ENCODE assay signal across 8 mouse cellular contexts in the genomic region with DNA sequence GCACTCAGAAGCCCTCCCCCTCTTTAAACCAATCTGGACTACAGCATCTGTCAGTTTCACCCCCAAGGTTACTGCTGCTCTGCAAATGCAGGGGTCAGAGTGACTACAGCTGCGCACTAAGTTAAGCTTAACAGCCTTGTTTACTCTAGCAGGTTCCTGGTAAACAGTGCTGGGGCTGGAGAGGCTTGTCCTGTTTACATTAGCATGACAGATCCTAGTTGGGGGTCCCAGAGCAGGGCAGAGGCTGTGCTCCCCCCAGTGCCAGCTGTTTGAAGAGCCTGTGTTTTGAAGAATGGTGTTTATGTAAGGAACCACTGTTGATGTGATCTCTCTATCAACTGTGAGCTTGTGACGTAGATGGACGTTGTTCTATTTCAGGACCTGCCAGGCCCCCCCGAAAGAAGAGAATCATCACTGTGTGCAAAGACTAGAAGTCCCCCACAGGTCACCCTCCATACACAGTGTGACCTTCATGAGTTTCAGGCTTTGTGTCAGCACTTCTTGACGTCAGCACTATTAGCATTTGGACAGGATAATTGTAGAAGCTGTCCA.
DNase-seq lines count a peak whose midpoint lies in the region; ATAC-seq lines count a peak whose summit lies in the region.

No protein-coding gene starts in this region.

- H3K27ac ChIP-seq in hindbrain, embryonic 10.5 days: peak overlapping the region; percentile 31; the same call in 1 of the 2 replicates
- H3K27ac ChIP-seq in hindbrain, embryonic 13.5 days: no peak overlapping the region
- H3K27ac ChIP-seq in intestine, embryonic 14.5 days (ENCODE audit: low read depth): peak overlapping the region; percentile 60; the same call in 1 of the 2 replicates
- H3K27ac ChIP-seq in forebrain, embryonic 14.5 days (ENCODE audit: low read depth, low read length): no peak overlapping the region

- H3K27me3 ChIP-seq in hindbrain, embryonic 10.5 days (ENCODE audit: insufficient read depth, poor library complexity, severe bottlenecking): no peaks in the 10 kb centered on the region
- H3K27me3 ChIP-seq in hindbrain, embryonic 13.5 days: no peaks in the 10 kb centered on the region
- no peaks in the 10 kb centered on the region for H3K27me3 ChIP-seq in intestine, embryonic 14.5 days (replicated peaks; ENCODE audit: control insufficient read depth, insufficient read depth, low read length)
- H3K27me3 ChIP-seq in forebrain, embryonic 14.5 days (replicated peaks; ENCODE audit: control insufficient read depth, insufficient read depth, low read length): no peaks in the 10 kb centered on the region

- H3K4me1 ChIP-seq in hindbrain, embryonic 10.5 days (replicated peaks): peaks cover 14% of the 10 kb centered on the region
- peaks cover 4% of the 10 kb centered on the region; the same call in 1 of the 2 replicates for H3K4me1 ChIP-seq in hindbrain, embryonic 13.5 days (replicated peaks)
- peaks cover 18% of the 10 kb centered on the region for H3K4me1 ChIP-seq in intestine, embryonic 14.5 days (replicated peaks; ENCODE audit: control insufficient read depth, insufficient read depth, low read length)
- no peaks in the 10 kb centered on the region for H3K4me1 ChIP-seq in forebrain, embryonic 14.5 days (ENCODE audit: control insufficient read depth, insufficient read depth, low read length)

- H3K4me2 ChIP-seq in hindbrain, embryonic 13.5 days: no peak overlapping the region
- H3K4me2 ChIP-seq in intestine, embryonic 14.5 days (ENCODE audit: low read length): peak overlapping the region; percentile 3; the same call in 1 of the 2 replicates
- no peak overlapping the region for H3K4me2 ChIP-seq in forebrain, embryonic 14.5 days (ENCODE audit: low read length)

- no peak overlapping the region for H3K9ac ChIP-seq in hindbrain, embryonic 13.5 days
- no peak overlapping the region for H3K9ac ChIP-seq in intestine, embryonic 14.5 days (ENCODE audit: low read length)
- H3K9ac ChIP-seq in forebrain, embryonic 14.5 days (ENCODE audit: low read length): no peak overlapping the region

- no peak overlapping the region for H3K4me3 ChIP-seq in hindbrain, embryonic 10.5 days
- no peak overlapping the region for H3K4me3 ChIP-seq in hindbrain, embryonic 13.5 days
- no peak overlapping the region for H3K4me3 ChIP-seq in intestine, embryonic 14.5 days (ENCODE audit: low read depth, low read length)
- H3K4me3 ChIP-seq in forebrain, embryonic 14.5 days (ENCODE audit: low read depth, low read length): no peak overlapping the region

- no peaks in the 10 kb centered on the region for H3K36me3 ChIP-seq in hindbrain, embryonic 10.5 days
- no peaks in the 10 kb centered on the region for H3K36me3 ChIP-seq in hindbrain, embryonic 13.5 days
- no peaks in the 10 kb centered on the region for H3K36me3 ChIP-seq in intestine, embryonic 14.5 days (ENCODE audit: control insufficient read depth, insufficient read depth, low read length)
- H3K36me3 ChIP-seq in forebrain, embryonic 14.5 days (ENCODE audit: control insufficient read depth, insufficient read depth, low read length): no peaks in the 10 kb centered on the region

- WGBS in hindbrain, embryonic 10.5 days: 25% methylated on average over 5 of the region's 5 CpGs
- 26% methylated on average over 5 of the region's 5 CpGs for WGBS in hindbrain, embryonic 13.5 days
- 9% methylated on average over 5 of the region's 5 CpGs for WGBS in intestine, embryonic 14.5 days
- 62% methylated on average over 5 of the region's 5 CpGs for WGBS in forebrain, embryonic 14.5 days

- H3K9me3 ChIP-seq in hindbrain, embryonic 10.5 days: no peaks in the 10 kb centered on the region
- no peaks in the 10 kb centered on the region for H3K9me3 ChIP-seq in hindbrain, embryonic 13.5 days
- H3K9me3 ChIP-seq in intestine, embryonic 14.5 days (ENCODE audit: control insufficient read depth, low read length): no peaks in the 10 kb centered on the region
- H3K9me3 ChIP-seq in forebrain, embryonic 14.5 days (replicated peaks; ENCODE audit: control insufficient read depth, low read length): no peaks in the 10 kb centered on the region

- ATAC-seq in hindbrain, embryonic 13.5 days (ENCODE audit: low FRiP score): no peak
- peak; percentile 87 for ATAC-seq in intestine, embryonic 14.5 days (replicated peaks; ENCODE audit: low FRiP score, low TSS enrichment, low read depth)
- ATAC-seq in forebrain, embryonic 14.5 days: no peak

- DNase-seq in hindbrain, embryonic 10.5 days (ENCODE audit: low spot score): peak; percentile 25
- peak; percentile 55 for DNase-seq in ZHBTc4 (ENCODE audit: low read depth, low spot score)
- DNase-seq in intestine, embryonic 14.5 days (ENCODE audit: low spot score): peak; percentile 61
- DNase-seq in lung, postnatal 14 days: peak; percentile 37
- no peak for DNase-seq in spleen, adult 12 weeks (ENCODE audit: low spot score)
- DNase-seq in forebrain, embryonic 14.5 days (ENCODE audit: low spot score): no peak
- DNase-seq in left cerebral cortex, adult 11 months (ENCODE audit: low spot score): no peak

Comparison
In these comparisons a context has a peak if more than half of its experiments do, and no peak if none do; other contexts are left out.
1. H3K27ac ChIP-seq: peak in hindbrain, embryonic 10.5 days (single experiment) and intestine, embryonic 14.5 days (single experiment); none in hindbrain, embryonic 13.5 days (single experiment) and forebrain, embryonic 14.5 days (single experiment).
2. DNase-seq: peak in hindbrain, embryonic 10.5 days (single experiment), ZHBTc4 (single experiment), intestine, embryonic 14.5 days (single experiment) and lung, postnatal 14 days (single experiment); none in spleen, adult 12 weeks (single experiment), forebrain, embryonic 14.5 days (single experiment) and left cerebral cortex, adult 11 months (single experiment).